Mouse (Mus musculus): ENCODE measurements around the gene Lsm12.

DNA sequence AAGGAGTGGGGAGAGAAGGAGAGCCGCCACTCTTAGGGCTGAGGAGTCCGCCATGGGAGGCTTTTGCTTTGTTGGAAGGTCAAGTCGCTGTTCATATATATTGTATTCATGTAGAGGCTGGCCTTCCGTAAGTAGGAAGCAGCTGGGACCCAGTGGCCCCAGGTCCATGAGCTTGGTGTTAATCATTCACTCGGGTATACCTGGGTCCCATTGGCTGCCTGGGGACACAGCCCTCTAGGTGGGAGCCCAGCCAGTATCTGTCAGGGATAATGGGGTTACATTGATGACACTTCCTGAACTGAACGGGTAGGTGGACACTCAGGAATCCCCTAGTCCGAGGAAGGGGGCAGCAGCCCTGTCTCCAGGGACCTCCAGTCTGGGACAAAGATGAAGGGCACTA lies 42.7 kb downstream of the Lsm12 start:
- TF ChIP-seq CTCF (IDR thresholded peaks at IDR 0.05; ENCODE audit: control insufficient read depth, insufficient read depth, insufficient replicate concordance, low read depth, low read length) (no peak), POLR2A (IDR thresholded peaks at IDR 0.05; ENCODE audit: control insufficient read depth, low read depth, low read length) (no peak)
